Mouse (Mus musculus): ENCODE data around the gene Morc1.

DNA sequence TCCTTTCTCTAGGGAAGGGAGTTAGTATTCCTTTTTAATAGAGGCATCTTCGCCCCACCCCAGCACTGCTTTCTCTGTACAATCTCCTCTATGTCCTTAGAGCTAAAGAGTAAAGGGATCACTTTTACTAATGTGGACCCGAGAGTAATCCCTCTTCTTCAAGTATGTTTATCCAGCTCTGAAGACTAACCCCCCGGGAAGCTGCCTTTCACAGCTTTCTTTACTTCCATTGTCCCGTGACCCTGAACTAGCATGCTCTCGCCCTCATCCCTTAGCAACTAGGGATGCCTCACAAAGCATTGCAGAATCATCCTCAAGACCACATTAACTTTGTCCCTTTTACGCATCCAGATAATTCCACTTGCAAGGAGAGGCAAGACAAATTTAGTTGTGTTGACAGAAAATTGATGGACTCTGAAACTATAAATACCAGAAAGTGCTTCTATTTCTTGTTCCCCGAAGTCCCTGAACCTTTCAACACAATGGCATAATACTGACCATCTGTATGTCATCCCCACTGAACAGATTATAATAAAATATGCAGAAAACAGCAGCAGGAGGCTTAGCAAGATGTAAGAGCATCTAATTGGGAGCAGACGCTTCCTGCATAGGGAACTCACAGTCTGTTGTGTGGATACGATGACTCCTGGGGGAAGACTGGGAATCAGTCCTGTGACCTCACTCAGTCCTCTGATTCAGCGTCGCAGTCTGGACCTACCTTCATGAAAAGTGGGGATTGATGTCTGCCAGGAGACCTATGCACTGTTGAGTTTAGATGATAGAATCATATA is 131.4 kb downstream of the Morc1 start:
- TF ChIP-seq CTCF (IDR thresholded peaks at IDR 0.05; ENCODE audit: borderline replicate concordance, insufficient read depth, low read depth, low read length) (no peak), POLR2A (IDR thresholded peaks at IDR 0.05; ENCODE audit: borderline replicate concordance, insufficient read depth, low read length) (no peak)
